Mouse (Mus musculus) heart, adult 2 months (tissue): ENCODE measurements at regions not wholly inside any gene's neighbourhood (a gene's known extent, or its start where the extent isn't known, plus 50 kb on each side); places are given as distances from the start of the nearest gene placed in this dataset.

Experiments
- DNase-seq, 2 experiments: peaks; one replicate each; pipeline ENCODE4 v3.0.0; 2021
- H3K27ac ChIP-seq: fragments of 200-600 bp; 2 replicates; pipeline ENCODE4 v1.8.1; 2022
- H3K27me3 ChIP-seq: fragments of 200-500 bp; 2 replicates; pipeline ENCODE4 v1.6.1; 2012; ENCODE audit warnings: mild to moderate bottlenecking, low read length, inconsistent platforms, mixed read lengths; ENCODE audit not compliant: control insufficient read depth, insufficient read depth
- H3K36me3 ChIP-seq: fragments of 200-500 bp; 2 replicates; pipeline ENCODE4 v1.6.1; 2012; ENCODE audit warnings: low read length, inconsistent platforms; ENCODE audit not compliant: control insufficient read depth, insufficient read depth
- H3K4me1 ChIP-seq: fragments of 200-500 bp; 2 replicates; pipeline ENCODE4 v1.6.1; 2011; ENCODE audit warnings: low read length; ENCODE audit not compliant: control insufficient read depth, insufficient read depth
- H3K4me3 ChIP-seq: fragments of 200-600 bp; 2 replicates; pipeline ENCODE4 v1.8.1; 2022
- H3K79me2 ChIP-seq: fragments of 200-500 bp; replicated peaks from 2 replicates; pipeline ENCODE4 v1.6.1; 2012; ENCODE audit warnings: mild to moderate bottlenecking, inconsistent platforms, low read length, moderate library complexity, mixed read lengths; ENCODE audit not compliant: control insufficient read depth, insufficient read depth
- H3K9ac ChIP-seq: fragments of 200-500 bp; 2 replicates; pipeline ENCODE4 v1.6.1; 2012; ENCODE audit warnings: low read depth, mild to moderate bottlenecking, control low read depth, inconsistent platforms, low read length, mixed read lengths
- CTCF ChIP-seq: fragments of 200-600 bp; IDR thresholded peaks from 2 replicates; pipeline ENCODE4 v1.8.1; 2022; ENCODE audit warnings: antibody characterized with exemption, mild to moderate bottlenecking, moderate library complexity
- EP300 ChIP-seq: fragments of 200-500 bp; IDR thresholded peaks from 2 replicates; pipeline ENCODE4 v1.6.1; 2011; ENCODE audit warnings: low read depth, low read length, control low read depth; ENCODE audit not compliant: insufficient read depth
- POLR2A ChIP-seq: fragments of 200-500 bp; IDR thresholded peaks from 2 replicates; pipeline ENCODE4 v1.6.1; 2011; ENCODE audit warnings: mild to moderate bottlenecking, low read depth, low read length, control low read depth; ENCODE audit not compliant: insufficient read depth
- WGBS: fragments of 180-500 bp; shearing (Covaris S2); methylation state at CpG from one replicate; pipeline ENCODE4 v1.1.7; 2018; 5-methylcytosine and 5-hydroxymethylcytosine counted together
- intact Hi-C: fragments of 180-260 bp; cut with DNase I; formaldehyde crosslinking; loops from one replicate; pipeline ENCODE4 v1.15.1; 2025

DNA sequence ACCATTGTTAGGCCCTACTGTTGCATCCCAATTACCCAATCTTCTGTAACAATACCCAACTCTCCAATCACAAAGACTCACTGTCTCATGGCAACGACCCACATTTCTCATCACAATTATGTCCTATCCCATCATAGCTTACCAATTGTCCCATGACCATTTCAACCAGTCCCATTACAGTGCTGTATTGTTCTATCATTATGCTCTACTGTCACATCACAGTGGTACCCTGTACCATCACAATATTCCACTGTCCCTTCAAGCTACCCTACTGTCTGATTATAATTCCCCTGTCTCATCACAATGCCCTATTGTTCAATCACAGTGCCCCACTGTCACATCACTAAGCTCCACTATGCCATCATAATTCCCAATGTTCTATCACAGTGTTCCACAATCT lies 260.0 kb downstream of the Plekhb2 start:
- no peaks in the 10 kb centered on the region for H3K36me3 ChIP-seq
- no peaks in the 10 kb centered on the region for H3K79me2 ChIP-seq
- H3K4me1 ChIP-seq, result no peaks in the 10 kb centered on the region
- no peak overlapping the region for H3K4me3 ChIP-seq
- H3K9ac ChIP-seq, result no peak overlapping the region
- H3K27me3 ChIP-seq, result no peaks in the 10 kb centered on the region
- WGBS, result 45% methylated on average over 1 of the region's 1 CpGs
- TF ChIP-seq CTCF, result no peak
- TF ChIP-seq POLR2A, result no peak
- TF ChIP-seq EP300, result no peak
- intact Hi-C loops, result no loop called here
- no peak overlapping the region for H3K27ac ChIP-seq
- DNase-seq, result no peak

DNA sequence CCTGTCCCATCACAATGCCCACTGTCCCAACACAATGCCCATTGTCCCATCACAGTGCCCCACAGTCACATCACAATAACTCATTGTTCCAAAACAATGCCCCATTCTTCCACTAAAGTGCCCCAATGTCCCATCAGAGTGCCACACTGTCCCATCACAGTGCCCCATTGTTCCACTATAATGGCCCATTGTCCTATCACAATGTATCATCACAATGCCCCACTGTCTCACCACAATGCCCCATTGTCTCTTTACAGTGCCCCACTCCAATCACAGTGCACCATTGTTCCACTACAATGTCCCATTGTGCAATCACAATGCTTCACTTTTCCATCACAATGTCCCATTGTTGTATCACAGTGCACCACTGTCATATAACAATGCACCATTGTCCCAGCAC lies 265.7 kb downstream of the Plekhb2 start:
- Histone ChIP-seq H3K4me3 (no peak overlapping the region), H3K36me3 (no peaks in the 10 kb centered on the region), H3K27me3 (no peaks in the 10 kb centered on the region), H3K9ac (no peak overlapping the region), H3K27ac (no peak overlapping the region), H3K79me2 (no peaks in the 10 kb centered on the region), H3K4me1 (no peaks in the 10 kb centered on the region)
- DNase-seq, result no peak
- no peak for TF ChIP-seq POLR2A
- TF ChIP-seq CTCF, result no peak
- no peak for TF ChIP-seq EP300
- intact Hi-C loops, result no loop called here

DNA sequence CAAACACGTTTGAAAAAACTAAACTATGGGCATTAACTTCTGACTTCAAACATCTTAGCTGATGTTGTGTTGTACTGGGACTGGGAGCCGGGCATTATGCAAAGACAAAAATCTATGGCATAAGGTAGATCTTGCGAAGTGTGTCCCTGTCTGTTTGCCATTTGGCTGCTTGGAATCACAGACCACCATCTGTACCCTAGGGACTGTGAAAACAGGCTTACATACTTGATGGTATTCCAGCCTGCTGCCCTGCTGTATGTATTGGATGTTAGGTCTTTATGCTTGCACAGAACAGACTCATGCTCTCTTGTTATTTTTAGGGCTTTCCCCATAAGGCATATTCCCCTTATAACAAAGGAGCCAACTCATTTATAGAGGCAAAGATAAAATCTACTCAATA lies 288.1 kb downstream of the Plekhb2 start:
- Histone ChIP-seq H3K36me3 (no peaks in the 10 kb centered on the region), H3K4me1 (no peaks in the 10 kb centered on the region), H3K27me3 (no peaks in the 10 kb centered on the region), H3K9ac (no peak overlapping the region), H3K27ac (no peak overlapping the region), H3K79me2 (no peaks in the 10 kb centered on the region), H3K4me3 (no peak overlapping the region)
- DNase-seq, result no peak
- TF ChIP-seq EP300 (no peak), CTCF (no peak), POLR2A (no peak)
- 75% methylated on average over 3 of the region's 3 CpGs for WGBS
- intact Hi-C loops, result no loop called here

- TF ChIP-seq EP300, result no peak
- no peak for TF ChIP-seq POLR2A
- TF ChIP-seq CTCF, result no peak
- no peaks in the 10 kb centered on the region for H3K79me2 ChIP-seq
- DNase-seq, result no peak
- intact Hi-C loops, result no loop called here
- no peak overlapping the region for H3K27ac ChIP-seq
- H3K9ac ChIP-seq, result no peak overlapping the region
- no peaks in the 10 kb centered on the region for H3K36me3 ChIP-seq
- H3K4me3 ChIP-seq, result no peak overlapping the region
- no peaks in the 10 kb centered on the region for H3K4me1 ChIP-seq
- no peaks in the 10 kb centered on the region for H3K27me3 ChIP-seq
Measured at GRCm38 (mm10) chr1:35149036-35149435, 299.3 kb downstream of the Plekhb2 start.

GRCm38 (mm10) chr1:35162506-35162905 lies 312.7 kb downstream of the Plekhb2 start:
- no peak overlapping the region for H3K4me3 ChIP-seq
- intact Hi-C loops, result no loop called here
- H3K9ac ChIP-seq, result no peak overlapping the region
- H3K79me2 ChIP-seq, result no peaks in the 10 kb centered on the region
- H3K4me1 ChIP-seq, result no peaks in the 10 kb centered on the region
- DNase-seq, result no peak
- TF ChIP-seq POLR2A (no peak), CTCF (no peak), EP300 (no peak)
- H3K27ac ChIP-seq, result no peak overlapping the region
- no peaks in the 10 kb centered on the region for H3K36me3 ChIP-seq
- no peaks in the 10 kb centered on the region for H3K27me3 ChIP-seq

DNA sequence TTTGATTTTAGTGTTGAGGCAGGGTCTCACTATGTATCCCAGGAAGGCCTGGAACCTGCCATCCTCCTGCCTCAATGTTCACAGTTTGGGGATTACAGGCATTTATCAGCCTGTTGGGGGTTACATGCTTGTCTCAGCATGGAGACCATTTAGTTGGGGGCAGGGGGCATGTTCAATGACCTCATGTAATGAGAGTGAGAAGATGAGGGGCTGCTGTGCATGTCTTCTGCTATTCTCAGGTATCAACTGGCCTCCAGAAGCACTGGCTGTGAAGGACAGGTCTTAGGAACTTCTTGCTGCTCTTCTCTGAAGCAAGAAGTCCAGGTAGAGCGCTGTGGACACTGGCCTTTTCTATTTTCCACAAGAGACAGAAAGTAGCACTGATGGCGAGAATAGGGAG lies 350.9 kb downstream of the Plekhb2 start:
- H3K79me2 ChIP-seq, result no peaks in the 10 kb centered on the region
- no peak overlapping the region for H3K4me3 ChIP-seq
- H3K27me3 ChIP-seq, result no peaks in the 10 kb centered on the region
- intact Hi-C loops, result no loop called here
- DNase-seq, result no peak
- WGBS, result 77% methylated on average over 2 of the region's 2 CpGs
- no peaks in the 10 kb centered on the region for H3K36me3 ChIP-seq
- no peak overlapping the region for H3K27ac ChIP-seq
- H3K4me1 ChIP-seq, result no peaks in the 10 kb centered on the region
- H3K9ac ChIP-seq, result no peak overlapping the region
- TF ChIP-seq POLR2A (no peak), CTCF (no peak), EP300 (no peak)
